Mouse (Mus musculus) CD8-positive naive resting alpha-beta T cell, adult 57 days (primary cell): ENCODE data around the gene Prss27. TPM values are rescaled to one million over a fixed set of nuclear protein-coding genes. Genes with fewer than 3 reads are reported as not detected.

Experiments
- total RNA-seq: library from RNA; stranded (reverse); gene quantifications from one replicate; pipeline ENCODE4 v1.2.4, GENCODE M21; 2023

Prss27 gene
- not detected for total RNA-seq

DNA sequence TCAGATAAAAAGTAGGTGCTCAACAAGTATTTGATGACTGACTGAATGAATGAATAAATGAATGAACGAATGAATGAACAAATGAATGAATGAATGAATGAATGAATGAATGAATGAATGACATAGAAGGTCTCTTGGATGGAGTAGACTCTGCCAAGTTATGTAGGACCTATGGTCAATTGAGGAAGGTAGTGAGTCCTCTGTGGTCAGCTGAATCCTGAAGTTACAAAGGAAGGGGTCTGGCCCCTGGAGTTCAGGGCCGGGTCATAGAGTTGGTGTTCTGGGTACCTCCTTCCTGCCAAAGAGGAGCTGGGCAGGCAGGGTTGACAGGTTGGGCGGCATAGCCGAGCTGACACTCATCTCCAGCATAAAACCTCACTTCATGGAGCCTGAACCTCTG is at the start of gene Prss27:
TSS of gene Prss27 (plus strand) at position 301 of the 400 bp plus-strand sequence.

DNA sequence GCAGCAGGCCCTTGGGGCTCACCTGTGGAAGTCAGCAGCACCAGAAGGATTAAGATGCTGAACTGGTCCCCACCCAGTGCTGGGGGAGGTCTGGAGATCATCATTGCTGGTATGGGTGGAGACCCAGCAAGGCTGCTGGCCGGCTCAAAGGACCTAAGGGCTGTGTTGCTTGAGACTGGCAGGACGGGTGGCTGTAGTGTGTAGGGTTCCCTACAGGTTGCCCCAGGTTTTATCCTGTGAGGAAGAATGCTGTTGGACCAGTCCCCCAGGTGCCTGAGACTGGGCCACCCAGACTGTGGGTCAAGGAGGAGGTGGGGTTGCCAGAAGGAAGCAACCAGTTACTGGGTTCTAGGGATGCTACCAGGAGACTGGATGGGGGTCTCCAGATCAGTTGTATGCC is 40.0 kb upstream of the Prss27 start, which contains the start of gene Prss22:
TSS of gene Prss22 (minus strand) at position 200 of the 400 bp plus-strand sequence.

GRCm38 (mm10) chr17:24072919-24073696 is 35.2 kb downstream of the Prss27 start, which contains the start of gene Kctd5:
Gene Kctd5 (minus strand): TSS chr17:24073485.

Other genes with a start within 250 kb of the Prss27 start
- 1,331 TPM for gene Srrm2, start 247.6 kb upstream of the Prss27 start, total RNA-seq
- 176 TPM for gene Elob, start 209.0 kb upstream of the Prss27 start, total RNA-seq
- not detected for gene Prss33, start 202.1 kb upstream of the Prss27 start, total RNA-seq
- not detected for gene Prss32, start 194.3 kb upstream of the Prss27 start, total RNA-seq
- 0.86 TPM for gene Prss41, start 194.0 kb upstream of the Prss27 start, total RNA-seq
- gene Prss21, start 170.1 kb upstream of the Prss27 start, total RNA-seq = not detected
- not detected for gene Dcpp1, start 157.3 kb upstream of the Prss27 start, total RNA-seq
- gene Dcpp2, start 157.3 kb upstream of the Prss27 start, total RNA-seq = not detected
- gene Dcpp3, start 120.7 kb upstream of the Prss27 start, total RNA-seq = not detected
- gene Sbp, start 96.5 kb upstream of the Prss27 start, total RNA-seq = not detected
- gene Sbpl, start 82.9 kb upstream of the Prss27 start, total RNA-seq = not detected
- 3.3 TPM for gene Prss30, start 57.6 kb upstream of the Prss27 start, total RNA-seq
- not detected for gene Prss22, start 40.0 kb upstream of the Prss27 start, total RNA-seq
- 29.3 TPM for gene Kctd5, start 35.3 kb downstream of the Prss27 start, total RNA-seq
- 80.3 TPM for gene Pdpk1, start 112.8 kb downstream of the Prss27 start, total RNA-seq
- 27.2 TPM for gene Amdhd2, start 125.6 kb downstream of the Prss27 start, total RNA-seq
- gene Atp6v0c, start 131.6 kb downstream of the Prss27 start, total RNA-seq = 183 TPM
- gene Tbc1d24, start 167.4 kb downstream of the Prss27 start, total RNA-seq = 0.46 TPM
- not detected for gene Ntn3, start 171.4 kb downstream of the Prss27 start, total RNA-seq
- gene Tedc2, start 182.7 kb downstream of the Prss27 start, total RNA-seq = 7.6 TPM
- 5.2 TPM for gene Ccnf, start 213.3 kb downstream of the Prss27 start, total RNA-seq